Mouse (Mus musculus) left cerebral cortex, adult 2 months (tissue): ENCODE measurements around the gene Inpp5d. TPM values are rescaled to one million over a fixed set of nuclear protein-coding genes. Genes with fewer than 3 reads are reported as not detected.

Source experiments
- DNase-seq, 2 experiments: peaks; one replicate each; pipeline ENCODE4 v3.0.0; 2021 to 2022; ENCODE audit warnings: low spot score in 2 of 2, mixed read lengths in 1 of 2; ENCODE audit errors: extremely low spot score in 1 of 2
- H3K27ac ChIP-seq: fragments of 200-600 bp; 2 replicates; pipeline ENCODE4 v1.8.1; 2022
- H3K4me3 ChIP-seq: fragments of 200-600 bp; 2 replicates; pipeline ENCODE4 v1.8.1; 2022
- CTCF ChIP-seq: fragments of 200-600 bp; IDR thresholded peaks from 2 replicates; pipeline ENCODE4 v1.8.1; 2022; ENCODE audit warnings: antibody characterized with exemption, mild to moderate bottlenecking, moderate library complexity
- intact Hi-C: fragments of 180-260 bp; cut with DNase I; formaldehyde crosslinking; loops from one replicate; pipeline ENCODE4 v1.15.1; 2025
- long read RNA-seq, 2 experiments: library from polyadenylated mRNA; stranded (forward); transcript quantifications; one replicate each; pipeline ENCODE4 v2.0.0; 2021; ENCODE audit warnings: borderline mapping rate in 2 of 2
- total RNA-seq, 2 experiments: library from RNA; stranded (reverse); gene quantifications; 2 replicates each; pipeline ENCODE4 v1.2.3; 2021

Inpp5d gene
- 10 to 100 TPM; 16.7 to 20.1 TPM for total RNA-seq
- long read RNA-seq, experiment 1, full-length matches to known transcripts = 9 of 19 reads
- long read RNA-seq, experiment 1, partial matches to known transcripts = 7 of 19 reads
- long read RNA-seq, experiment 1, other reads (novel, unspliced or antisense) = 3 of 19 reads
- long read RNA-seq, experiment 2, full-length matches to known transcripts = 8 of 16 reads
- long read RNA-seq, experiment 2, partial matches to known transcripts = 3 of 16 reads
- long read RNA-seq, experiment 2, other reads (novel, unspliced or antisense) = 5 of 16 reads

DNA sequence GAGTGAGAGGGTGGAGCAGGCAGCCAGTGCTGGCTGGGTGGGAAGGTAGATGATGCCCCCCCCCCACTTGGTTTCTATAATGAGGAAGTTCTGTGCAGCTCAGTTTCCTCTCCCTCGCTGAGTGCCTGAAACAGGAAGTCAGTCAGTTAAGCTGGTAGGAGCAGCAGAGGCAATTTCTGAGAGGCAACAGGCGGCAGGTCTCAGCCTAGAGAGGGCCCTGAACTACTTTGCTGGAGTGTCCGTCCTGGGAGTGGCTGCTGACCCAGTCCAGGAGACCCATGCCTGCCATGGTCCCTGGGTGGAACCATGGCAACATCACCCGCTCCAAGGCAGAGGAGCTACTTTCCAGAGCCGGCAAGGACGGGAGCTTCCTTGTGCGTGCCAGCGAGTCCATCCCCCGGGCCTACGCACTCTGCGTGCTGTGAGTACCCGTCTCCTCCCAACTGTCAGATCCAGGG lies at the start of gene Inpp5d:
Gene Inpp5d, plus strand, starts transcription at position 102 of the 458 bp plus-strand sequence.
- DNase-seq = no peak
- Histone ChIP-seq H3K27ac (peak within 1 kb of the TSS; percentile 69), H3K4me3 (peak within 1 kb of the TSS; percentile 31)
- intact Hi-C loops = no loop called here
- no peak for TF ChIP-seq CTCF

DNA sequence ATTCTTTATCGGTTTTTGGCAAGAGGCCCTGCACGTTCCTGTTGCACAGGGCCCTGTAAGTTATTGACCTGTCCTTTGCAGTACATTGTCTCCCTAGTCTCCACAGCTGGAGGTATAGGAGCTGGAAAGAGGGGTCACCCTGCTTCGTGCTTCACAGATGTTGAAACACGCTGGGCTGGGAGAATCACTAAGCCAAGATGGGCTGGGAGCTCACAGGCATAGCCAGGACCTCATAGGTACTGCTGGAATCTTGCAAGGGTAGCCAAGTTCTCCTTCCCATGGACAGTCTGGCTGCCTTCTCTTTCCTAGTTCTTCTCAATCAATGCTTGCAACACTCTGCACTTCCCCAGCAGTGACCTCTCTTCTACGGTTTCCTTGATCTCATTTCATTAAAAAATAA lies 46.9 kb upstream of the Inpp5d start:
- Histone ChIP-seq H3K27ac (no peak overlapping the region), H3K4me3 (no peak overlapping the region)
- intact Hi-C loops = no loop called here
- no peak for TF ChIP-seq CTCF
- no peak for DNase-seq

DNA sequence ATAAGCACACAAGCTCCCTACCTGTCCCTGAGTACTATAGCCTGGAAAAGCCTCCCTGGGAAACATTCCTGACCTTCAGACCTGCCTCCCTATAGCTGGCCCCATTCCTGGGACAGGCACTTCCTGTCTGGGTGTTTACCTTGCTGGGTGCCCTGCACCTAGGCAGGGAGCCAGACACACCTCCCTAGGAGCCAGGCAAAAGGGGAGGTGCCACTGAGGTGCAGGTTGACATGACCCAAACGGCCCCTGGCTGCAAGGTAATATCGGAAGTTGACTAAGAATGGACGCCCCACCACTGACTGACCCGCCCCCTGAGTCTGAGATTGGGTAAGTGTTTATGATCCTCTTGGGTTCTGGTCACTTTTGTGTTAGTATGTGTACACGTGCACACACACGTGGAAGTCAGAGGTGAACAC lies 46.3 kb upstream of the Inpp5d start, which contains the start of gene Ngef:
Gene Ngef, minus strand, starts transcription at position 71 of the 416 bp plus-strand sequence.
- Histone ChIP-seq H3K27ac (no peak within 1 kb of the TSS), H3K4me3 (no peak within 1 kb of the TSS)
- intact Hi-C loops = no loop called here
- no peak for DNase-seq
- no peak for TF ChIP-seq CTCF

DNA sequence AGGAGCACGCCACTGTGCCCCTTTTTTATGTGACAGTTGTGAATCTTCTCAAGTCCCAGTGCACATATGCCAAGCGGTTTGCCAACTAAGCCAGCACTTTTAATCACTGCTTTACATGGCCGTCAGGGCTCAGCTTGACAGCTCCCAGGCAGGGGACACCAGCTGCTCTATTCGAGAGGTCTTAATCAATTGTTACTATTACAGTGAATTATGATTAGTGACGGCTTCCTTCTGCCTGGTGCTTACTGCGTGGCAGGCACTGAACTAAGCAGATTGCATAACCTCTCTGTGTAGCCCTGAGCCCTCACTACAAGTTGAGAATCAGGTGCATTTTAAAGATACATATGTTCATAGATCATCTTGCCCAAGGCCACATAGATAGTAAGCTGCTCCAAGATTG lies 45.8 kb upstream of the Inpp5d start:
- no peak for DNase-seq
- H3K4me3 ChIP-seq = no peak overlapping the region
- TF ChIP-seq CTCF = no peak
- H3K27ac ChIP-seq = no peak overlapping the region
- intact Hi-C loops = no loop called here

DNA sequence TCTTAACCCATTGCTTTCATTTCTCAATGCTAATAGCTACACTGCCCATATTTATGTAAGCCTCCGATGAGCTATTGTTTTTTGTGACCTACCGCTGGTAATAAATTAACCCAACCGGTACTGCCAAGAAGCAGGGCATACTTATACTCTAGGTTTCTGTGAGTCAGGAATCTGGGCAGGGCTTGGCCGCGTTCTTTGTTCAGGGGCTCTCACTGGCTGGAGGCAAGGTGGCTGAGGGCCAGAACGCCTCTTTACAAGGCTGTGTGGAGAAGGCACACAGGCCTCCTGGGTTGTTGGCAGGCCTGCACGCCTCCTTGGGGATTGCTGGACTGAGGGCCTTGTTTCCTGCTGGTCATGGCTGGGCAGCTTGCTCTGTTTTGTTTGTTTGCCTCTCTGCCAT lies 45.3 kb upstream of the Inpp5d start:
- intact Hi-C loops = no loop called here
- no peak overlapping the region for H3K27ac ChIP-seq
- DNase-seq = no peak
- no peak for TF ChIP-seq CTCF
- H3K4me3 ChIP-seq = no peak overlapping the region

DNA sequence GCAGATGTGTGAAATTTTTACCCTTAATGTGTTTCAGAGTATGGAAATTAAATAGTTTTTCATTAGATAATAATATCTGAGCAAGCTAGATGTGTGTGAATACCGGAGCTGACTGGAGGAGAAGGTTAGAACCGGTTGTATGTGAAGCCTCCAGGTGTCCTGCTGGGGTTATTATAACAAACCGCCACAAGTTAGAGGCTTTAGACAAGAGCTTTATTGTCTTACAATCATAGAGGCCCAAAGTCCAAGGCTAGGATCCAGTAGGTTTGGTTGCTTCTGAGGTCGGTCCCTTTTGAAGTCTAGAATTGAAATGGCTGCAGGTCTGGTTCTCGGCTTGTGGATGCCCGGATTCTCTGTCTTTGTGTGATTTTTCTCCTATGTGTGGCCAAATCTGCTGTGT lies 41.1 kb upstream of the Inpp5d start:
- no peak for TF ChIP-seq CTCF
- H3K27ac ChIP-seq = no peak overlapping the region
- DNase-seq = no peak
- no peak overlapping the region for H3K4me3 ChIP-seq
- intact Hi-C loops = no loop called here

DNA sequence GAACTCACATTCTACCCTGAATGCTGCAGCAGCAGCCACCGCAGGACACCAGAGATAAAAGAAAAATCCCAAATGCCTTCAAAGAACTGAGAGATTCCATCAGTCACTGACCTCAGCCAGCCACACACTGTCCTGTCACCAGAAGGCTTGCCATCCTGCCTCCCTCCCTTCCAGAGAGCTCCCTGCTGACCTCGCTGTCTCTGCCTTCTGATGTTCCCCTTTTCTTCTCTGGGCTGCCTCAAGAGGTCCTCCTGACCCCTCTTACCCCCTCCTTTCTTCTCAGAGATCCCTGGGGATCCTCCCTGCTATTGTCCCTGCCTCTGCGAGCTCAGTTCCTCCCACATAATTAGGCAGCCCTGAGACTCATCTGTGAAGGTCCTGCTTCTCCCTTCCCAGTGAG lies 39.3 kb upstream of the Inpp5d start:
- intact Hi-C loops = no loop called here
- H3K4me3 ChIP-seq = no peak overlapping the region
- no peak for DNase-seq
- TF ChIP-seq CTCF = no peak
- no peak overlapping the region for H3K27ac ChIP-seq

DNA sequence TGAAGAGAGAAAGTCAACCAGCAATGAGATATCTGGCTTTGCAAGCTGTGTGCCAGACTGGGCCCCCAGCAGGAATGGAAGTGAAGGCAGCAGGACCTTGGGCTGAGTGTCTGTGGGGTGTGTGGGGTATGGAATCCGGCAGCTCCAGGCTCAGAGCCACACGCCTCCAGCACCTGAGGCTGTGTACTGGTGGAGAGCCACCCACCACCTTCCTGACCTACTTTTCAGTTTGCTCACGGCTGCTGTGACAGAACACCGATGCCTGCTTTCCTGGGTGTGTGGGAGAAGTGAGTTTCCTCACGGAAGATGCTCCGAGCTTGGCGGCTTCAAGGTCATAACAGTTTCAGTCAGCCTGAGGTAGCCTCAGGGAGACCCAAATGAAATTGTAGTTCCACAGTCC lies 30.9 kb upstream of the Inpp5d start:
- intact Hi-C loops = loop anchor here (1.0 kb wide), 1 partner anchor 16 kb away; no protein-coding TSS in a partner anchor
- peak; percentile 63 to 69 for DNase-seq
- TF ChIP-seq CTCF = no peak
- Histone ChIP-seq H3K27ac (peak overlapping the region; percentile 74), H3K4me3 (no peak overlapping the region)

DNA sequence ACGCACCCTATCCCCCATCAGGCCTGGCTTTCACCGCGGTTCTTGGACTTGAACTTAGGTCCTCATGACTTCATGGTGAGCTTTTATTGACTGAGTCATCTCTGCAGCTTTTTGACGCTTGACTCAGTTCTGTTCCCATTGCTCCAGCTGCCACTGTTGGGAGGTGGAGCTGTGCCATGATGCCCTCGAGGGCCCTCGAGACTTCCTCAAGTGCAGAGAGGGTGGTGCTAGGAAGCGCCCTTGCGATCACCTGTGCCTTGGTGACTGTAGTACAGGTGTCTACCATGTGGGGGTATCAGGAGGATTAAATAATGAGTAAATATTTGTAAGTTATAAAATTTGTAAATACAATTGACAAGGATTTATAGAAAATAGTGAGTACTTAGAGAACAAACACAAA lies 30.1 kb upstream of the Inpp5d start:
- TF ChIP-seq CTCF = no peak
- intact Hi-C loops = loop anchor here (1.0 to 5.0 kb wide), 4 partner anchors 15 to 132 kb away; partner anchors contain the start of gene Neu2
- DNase-seq = no peak
- Histone ChIP-seq H3K27ac (peak overlapping the region; percentile 47), H3K4me3 (no peak overlapping the region)

DNA sequence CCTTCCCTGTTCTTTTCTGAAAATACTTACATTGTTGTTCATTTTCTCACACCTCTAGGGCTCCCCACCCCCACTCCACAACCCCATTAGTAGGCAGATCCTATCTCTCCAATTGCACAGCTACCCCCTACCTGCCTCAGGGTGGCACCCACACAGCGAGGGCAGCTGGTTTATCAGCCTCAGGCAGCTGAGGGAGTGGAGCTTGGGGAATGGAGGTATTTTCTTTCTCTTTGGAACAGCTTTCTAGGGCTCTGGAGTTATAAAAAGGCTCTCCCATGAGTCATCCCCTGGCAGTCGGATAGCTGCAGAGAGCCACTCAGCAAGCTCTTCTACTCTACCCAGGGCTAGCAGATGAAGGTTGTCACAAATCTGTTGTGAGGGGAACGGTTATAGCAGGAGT lies 25.9 kb upstream of the Inpp5d start:
- intact Hi-C loops = loop anchor here (1.0 to 5.0 kb wide), 4 partner anchors 9 to 128 kb away; partner anchors contain the start of gene Neu2
- TF ChIP-seq CTCF = no peak; the same call in 1 of the 2 replicates
- Histone ChIP-seq H3K27ac (peak overlapping the region; percentile 87), H3K4me3 (no peak overlapping the region)
- DNase-seq = peak; percentile 40 to 49

DNA sequence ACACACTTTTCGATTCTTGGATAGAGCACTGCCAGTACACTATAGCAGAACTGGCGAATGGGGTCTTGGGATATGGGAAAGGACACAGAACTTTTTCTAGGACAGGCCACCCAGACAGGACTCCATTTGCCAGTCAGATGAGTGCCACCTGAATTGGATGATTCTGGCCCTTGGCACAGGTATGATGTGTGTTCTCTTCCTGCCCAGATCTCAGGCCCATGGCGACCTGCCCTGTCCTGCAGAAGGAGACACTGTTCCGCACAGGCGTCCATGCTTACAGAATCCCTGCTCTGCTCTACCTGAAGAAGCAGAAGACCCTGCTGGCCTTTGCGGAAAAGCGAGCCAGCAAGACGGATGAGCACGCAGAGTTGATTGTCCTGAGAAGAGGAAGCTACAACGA lies 25.4 kb upstream of the Inpp5d start:
- DNase-seq = no peak
- no peak for TF ChIP-seq CTCF
- Histone ChIP-seq H3K4me3 (no peak overlapping the region), H3K27ac (peak overlapping the region; percentile 87)
- intact Hi-C loops = loop anchor here (1.0 to 5.0 kb wide), 4 partner anchors 9 to 128 kb away; partner anchors contain the start of gene Neu2

DNA sequence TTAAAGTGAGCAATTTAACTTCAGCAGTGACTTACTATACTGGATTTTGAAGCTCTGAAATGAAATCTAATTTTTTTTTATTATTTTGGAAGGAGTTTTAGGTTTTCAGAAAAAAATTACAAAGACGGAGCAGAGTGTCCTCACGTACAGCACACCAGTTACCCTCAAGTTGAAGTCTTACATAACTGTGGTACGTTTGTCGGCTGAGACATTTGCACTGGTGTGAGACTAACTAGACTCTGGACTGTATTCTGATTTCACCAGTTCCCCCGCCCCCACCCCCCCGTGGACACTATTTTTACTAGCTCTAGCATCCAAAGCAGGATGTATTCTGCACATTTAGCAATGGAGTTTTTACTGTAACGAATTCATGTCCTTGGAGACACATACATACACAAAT lies 19.6 kb upstream of the Inpp5d start:
- intact Hi-C loops = no loop called here
- H3K27ac ChIP-seq = no peak overlapping the region
- no peak overlapping the region for H3K4me3 ChIP-seq
- DNase-seq = no peak
- TF ChIP-seq CTCF = no peak

DNA sequence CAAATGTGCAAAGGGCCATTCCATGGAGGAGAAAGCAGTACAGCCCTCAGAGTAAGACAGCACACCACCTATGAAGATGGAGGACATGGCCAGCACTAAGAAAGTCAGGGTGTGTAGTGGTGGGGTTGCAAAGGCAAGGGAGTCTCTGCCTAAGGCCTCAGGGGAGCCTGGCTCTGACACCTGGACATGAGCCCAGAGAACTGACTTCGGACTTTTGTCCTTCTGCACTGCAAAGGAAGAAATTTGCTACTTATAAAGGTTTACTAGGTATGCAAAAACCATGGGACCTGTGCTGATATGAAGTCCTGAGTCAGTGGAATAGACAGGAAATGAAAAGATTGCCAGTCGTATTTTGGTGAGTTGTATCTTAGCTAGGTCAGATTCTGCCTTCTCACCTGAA lies 18.3 kb upstream of the Inpp5d start:
- no peak for DNase-seq
- H3K27ac ChIP-seq = no peak overlapping the region
- H3K4me3 ChIP-seq = no peak overlapping the region
- intact Hi-C loops = no loop called here
- no peak for TF ChIP-seq CTCF
